Mouse (Mus musculus) gastrocnemius, adult 18-20 months (tissue): ENCODE data around the gene Gm49321. TPM values are rescaled to one million over a fixed set of nuclear protein-coding genes. Genes with fewer than 3 reads are reported as not detected.

Experiments
- DNase-seq: peaks from one replicate; pipeline ENCODE4 v3.0.0; 2021; ENCODE audit warnings: low spot score
- total RNA-seq, 2 experiments: library from RNA; stranded (reverse); gene quantifications; 2 replicates each; pipeline ENCODE4 v1.2.3; 2021

The Gm49321 gene
- total RNA-seq, 2 experiments from 2014 or later = 2.1 to 2.2 TPM

DNA sequence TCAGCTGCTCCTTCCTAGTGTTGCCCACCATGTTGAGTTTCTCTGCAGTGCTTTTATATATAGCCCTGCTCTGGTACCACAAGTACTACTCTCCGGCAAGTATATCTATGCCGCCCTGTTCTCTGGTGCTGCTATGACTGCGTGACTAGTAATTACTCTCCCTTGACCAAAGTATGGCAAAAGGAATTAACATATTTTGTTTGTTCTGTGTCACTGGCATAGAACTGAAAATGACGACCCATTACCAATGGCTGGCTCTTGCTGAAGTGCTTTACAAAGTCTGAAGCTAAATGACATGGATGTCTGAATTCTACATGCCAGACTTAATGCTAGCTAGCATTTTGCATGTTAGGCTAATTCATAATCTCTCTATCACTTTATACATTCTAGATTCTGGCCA, 11.0 kb downstream of the Gm49321 start:
- no peak for DNase-seq

- peak; percentile 13 for DNase-seq
Observed at GRCm38 (mm10) chr12:73949318-73950058, 12.0 kb downstream of the Gm49321 start.

DNA sequence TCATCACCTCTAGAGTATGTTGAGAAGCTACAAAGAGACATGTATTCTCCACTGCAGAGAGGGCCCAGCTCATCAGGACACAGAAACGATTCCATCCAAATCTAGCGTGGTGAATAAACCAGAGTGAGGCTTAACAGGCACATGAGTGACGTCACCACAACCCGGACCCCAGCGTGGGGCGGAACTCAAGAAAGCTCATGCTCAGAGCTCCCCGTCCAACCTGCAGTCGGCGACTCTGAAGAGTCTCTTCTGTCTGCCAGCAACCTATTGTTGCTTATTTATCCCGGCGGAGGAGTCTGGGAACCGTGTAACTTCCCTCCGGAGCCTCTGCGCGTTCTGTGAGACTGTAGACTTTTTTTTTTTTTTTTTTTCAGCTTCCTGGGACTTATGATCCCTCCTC, 15.4 kb downstream of the Gm49321 start:
- DNase-seq = peak; percentile 12

GRCm38 (mm10) chr12:73953420-73954186, 16.1 kb downstream of the Gm49321 start:
- no peak for DNase-seq

DNA sequence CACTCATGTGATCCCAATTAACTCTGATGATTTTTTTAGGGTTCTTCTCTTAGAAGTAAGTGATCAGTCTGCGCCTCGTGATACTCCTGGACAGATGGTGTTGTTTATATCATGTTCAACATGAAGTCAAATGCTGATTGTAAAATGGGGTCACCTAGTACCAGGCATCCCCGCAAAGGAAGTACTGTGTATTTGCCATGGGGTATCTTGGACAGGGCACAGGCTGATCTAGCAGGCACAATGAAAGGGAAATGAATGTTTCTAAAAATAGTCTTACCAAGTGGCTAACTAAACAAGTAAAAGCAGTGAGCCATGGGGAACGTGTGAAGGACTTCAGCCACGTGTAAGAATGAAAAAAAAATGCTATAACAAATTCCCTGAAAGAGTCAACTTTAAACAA, 17.3 kb downstream of the Gm49321 start:
- DNase-seq = no peak

DNA sequence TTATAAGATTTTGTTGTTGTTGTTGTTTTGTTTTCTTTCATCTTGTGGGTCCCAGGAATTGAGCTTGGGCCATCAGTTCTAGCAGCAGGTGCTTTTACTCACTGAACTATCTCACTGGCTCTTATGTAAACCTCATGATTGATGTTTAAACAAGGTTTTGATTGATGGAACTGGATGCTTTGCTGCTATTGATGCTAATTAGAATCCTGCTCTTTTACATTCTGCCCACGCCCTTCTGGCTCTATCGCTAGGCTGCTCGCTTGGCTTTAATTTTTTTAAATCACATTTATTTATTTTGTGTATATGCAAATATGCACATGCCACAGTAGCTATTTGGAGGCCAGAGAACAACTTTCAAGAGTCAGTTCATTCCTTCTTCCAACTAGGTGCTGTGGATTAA, 20.2 kb downstream of the Gm49321 start:
- no peak for DNase-seq

GRCm38 (mm10) chr12:73958830-73959229, 21.4 kb downstream of the Gm49321 start:
- DNase-seq = no peak

DNA sequence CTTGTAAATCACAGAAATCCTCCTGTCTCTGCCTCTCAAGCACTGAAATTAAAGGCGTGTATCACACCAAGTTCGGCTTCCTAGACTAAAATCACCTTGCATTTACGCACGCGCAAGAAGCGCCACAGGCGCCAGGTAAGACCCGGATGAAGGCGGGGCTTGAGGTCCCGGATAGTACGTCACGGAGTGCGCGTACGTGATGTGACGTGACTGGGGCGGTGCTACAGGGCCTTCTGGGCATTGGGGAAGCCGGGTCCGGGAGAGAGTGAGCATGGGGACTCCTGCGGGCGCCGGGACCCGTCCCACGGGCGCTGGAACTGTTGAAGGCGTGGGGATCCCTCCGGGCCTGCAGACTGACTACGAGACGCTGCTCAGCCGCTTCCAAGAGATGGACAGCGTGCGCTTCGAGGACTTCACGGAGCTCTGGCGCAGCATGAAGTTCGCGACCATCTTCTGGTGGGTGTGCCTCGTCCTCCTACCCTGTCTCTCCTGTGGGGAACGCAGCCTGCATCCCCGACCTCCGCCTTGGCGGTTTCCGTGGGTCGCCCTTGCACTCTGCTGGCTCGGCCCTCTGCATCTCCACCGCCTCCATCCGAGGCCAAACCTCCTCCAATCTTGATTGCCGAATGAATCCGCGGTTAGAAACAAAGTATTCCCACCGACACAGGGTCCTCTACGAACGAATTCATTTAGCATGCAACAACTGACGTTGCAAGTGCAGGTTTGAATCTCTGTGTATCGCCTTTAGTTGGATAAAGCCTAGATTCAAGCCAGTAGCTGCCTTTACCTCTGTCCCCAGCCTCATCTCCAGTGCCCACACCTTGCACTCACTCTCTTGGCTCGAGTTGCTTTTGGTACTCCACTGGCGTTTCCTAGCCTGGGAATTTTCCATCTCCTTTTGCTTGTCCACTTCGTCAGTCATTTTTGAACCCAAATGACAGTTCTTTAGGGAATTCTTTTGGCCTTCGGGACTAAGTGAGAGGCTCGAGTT, 27.1 kb downstream of the Gm49321 start, which contains the start of gene Snapc1:
Snapc1 (plus strand) TSS at position 191 of the 991 bp plus-strand sequence.
- DNase-seq = peak; percentile 97

DNA sequence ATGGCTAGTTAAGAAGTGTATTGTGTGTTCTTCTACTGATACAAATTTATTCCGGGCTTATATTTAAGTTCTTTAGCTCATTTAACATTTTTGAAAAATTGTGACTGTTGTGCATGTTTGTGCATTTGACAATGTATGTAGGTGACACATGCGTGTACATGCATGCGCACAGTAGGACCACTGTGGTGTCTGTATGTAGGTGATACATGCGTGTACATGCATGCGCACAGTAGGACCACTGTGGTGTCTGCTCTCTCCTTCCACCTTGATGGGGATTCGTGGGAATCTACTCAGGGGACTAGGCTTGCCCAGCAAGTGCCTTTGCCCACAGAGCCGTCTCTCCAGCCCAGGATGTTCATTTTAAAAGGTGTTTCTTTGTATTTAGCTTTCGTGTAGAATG, 31.7 kb downstream of the Gm49321 start:
- DNase-seq = no peak

DNA sequence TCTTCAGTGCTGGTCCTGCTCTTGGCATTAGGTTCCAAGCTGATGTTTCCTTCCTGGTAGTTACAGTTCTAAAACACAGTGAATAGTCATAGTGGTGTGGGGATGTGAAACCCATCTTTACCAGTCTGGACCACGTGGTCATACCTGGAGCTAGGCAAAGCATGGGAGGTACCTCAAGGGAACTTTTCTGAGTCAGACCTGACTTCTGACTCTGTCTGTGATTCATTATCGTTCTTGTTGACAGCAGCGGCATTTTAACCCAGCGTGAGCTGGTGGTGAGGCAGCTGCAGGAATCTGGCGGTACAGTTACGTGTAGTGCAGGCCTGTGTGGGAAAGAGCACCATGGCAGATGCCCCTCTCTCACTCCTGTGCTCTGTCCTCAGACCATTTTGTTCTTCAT, 37.1 kb downstream of the Gm49321 start:
- DNase-seq = no peak

GRCm38 (mm10) chr12:73978144-73978543, 40.7 kb downstream of the Gm49321 start:
- no peak for DNase-seq

DNA sequence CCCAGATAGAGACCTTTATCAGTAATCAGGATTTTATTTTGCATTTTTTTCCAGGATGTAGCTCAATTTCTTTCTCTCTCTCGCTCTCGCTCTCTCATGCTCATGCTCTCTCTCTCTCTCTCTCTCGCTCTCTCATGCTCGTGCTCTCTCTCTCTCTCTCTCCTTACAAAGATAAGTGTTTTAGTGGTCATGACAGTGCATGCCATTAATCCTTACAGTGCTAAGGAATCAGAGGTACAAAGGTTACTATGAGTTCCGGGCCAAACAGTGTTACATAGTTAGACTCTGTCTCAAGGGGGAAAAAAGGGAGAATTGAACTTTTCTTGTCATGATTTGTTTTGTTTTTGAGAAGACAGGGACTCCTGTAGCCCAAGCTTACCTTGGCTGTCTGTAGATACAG, 42.2 kb downstream of the Gm49321 start:
- DNase-seq = no peak

- DNase-seq = no peak
Observed at GRCm38 (mm10) chr12:73982533-73982932, 45.1 kb downstream of the Gm49321 start.

DNA sequence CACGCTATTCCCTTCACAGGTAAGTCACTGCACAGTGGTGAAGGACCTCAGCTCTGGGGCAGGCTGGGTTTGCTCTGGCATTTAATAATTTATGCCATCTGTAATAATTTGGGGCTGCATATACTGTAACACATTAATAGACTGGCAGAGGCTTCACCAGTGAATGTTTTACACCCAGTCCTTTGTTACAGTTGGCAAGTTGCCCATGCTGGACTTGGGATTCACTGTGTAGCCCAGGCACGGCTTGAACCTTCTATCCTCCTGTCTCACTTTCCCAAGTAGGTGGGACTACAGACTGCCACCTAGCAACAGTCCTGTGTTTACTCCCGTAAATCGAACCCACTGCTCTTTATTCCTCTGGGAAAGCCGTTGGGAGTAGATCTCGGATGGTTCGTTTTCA, 48.8 kb downstream of the Gm49321 start:
- no peak for DNase-seq

GRCm38 (mm10) chr12:73988393-73989008, 51.0 kb downstream of the Gm49321 start:
- DNase-seq = no peak

GRCm38 (mm10) chr12:73989594-73989993, 52.1 kb downstream of the Gm49321 start:
- DNase-seq = peak; percentile 59

GRCm38 (mm10) chr12:73996906-73997296, 59.4 kb downstream of the Gm49321 start:
- no peak for DNase-seq

DNA sequence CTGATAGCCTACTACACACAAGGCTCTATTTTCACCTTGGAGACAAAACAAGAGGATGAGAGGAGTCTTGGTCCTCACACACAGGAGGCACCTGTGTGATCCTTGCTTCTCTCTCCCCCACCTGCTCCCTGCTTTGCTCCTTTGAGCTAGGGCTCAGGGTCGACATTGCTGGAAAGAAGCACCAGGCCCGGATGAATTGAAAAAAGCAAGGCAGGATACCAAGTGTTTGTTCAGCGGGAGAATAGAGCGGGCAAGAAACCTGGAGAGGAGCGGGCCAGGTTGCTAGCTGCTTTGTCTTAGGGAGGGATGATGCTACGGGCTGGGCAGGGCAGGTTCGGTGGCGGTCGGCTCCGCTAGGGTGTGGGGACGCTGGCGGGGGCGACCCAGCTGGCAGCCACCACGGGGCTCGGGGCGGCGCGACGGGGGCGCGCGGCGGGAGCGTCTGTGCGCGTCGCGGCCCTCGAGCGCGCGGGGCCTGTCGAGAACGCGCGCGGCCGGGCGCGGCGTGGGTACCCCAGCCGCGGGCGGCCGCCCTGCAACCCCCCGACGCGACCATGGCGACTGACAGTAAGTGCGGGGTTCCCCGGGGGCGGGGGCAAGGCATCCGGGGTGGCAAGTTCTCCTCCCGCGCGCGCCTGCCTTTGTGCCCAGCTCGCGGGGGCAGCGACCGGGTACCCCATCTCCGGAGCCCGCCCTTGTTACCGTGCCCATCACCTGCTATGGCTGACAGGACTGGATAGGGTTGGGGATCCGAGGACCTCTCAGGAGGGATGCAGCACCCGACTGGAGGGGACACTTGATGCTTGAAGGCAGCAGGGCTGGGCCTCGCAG, 60.1 kb downstream of the Gm49321 start, which contains the start of gene Syt16:
Syt16 (plus strand) TSS at position 365 of the 831 bp plus-strand sequence.
- DNase-seq = no peak

DNA sequence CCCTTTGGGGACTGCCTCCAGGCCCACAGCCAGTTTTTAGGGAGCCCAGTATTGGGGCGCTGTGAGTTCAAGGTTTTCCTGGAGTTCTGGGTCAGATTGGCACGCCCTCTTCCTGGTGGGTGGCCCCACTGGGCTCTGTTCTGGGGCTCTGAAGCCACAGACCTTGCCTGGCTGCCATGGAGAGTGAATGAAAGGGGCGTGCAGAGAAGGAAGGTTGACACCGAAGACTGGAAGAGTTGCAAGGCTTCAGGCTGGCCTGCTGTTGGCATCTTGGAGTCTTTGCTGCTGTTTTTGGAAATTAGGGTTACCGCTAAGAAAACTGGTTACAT, 60.6 kb downstream of the Gm49321 start:
- DNase-seq = no peak

- DNase-seq = no peak
Observed at GRCm38 (mm10) chr12:74002449-74002848, 65.0 kb downstream of the Gm49321 start.
